Mouse (Mus musculus) C2C12 (cell line): ENCODE measurements around the gene Mslnl.

Source experiments
- CTCF ChIP-seq: IDR thresholded peaks from one replicate; pipeline ENCODE4 v1.5.1; 2011; ENCODE audit not compliant: control insufficient read depth, insufficient read depth, insufficient read length
- FOSL1 ChIP-seq: IDR thresholded peaks from one replicate; pipeline ENCODE4 v1.8.0; 2011; ENCODE audit warnings: mild to moderate bottlenecking, low read length; ENCODE audit not compliant: poor library complexity, insufficient read depth, severe bottlenecking
- MAX ChIP-seq: IDR thresholded peaks from one replicate; pipeline ENCODE4 v1.6.1; 2011; ENCODE audit warnings: mild to moderate bottlenecking, control low read depth
- MYOD1 ChIP-seq: IDR thresholded peaks from one replicate; pipeline ENCODE4 v1.6.1; 2011; ENCODE audit warnings: low read depth; ENCODE audit not compliant: control insufficient read depth, insufficient read length
- MYOG ChIP-seq: IDR thresholded peaks from one replicate; pipeline ENCODE4 v1.6.1; 2011; ENCODE audit not compliant: control insufficient read depth, insufficient read length; ENCODE audit errors: extremely low read depth
- USF1 ChIP-seq: IDR thresholded peaks from one replicate; pipeline ENCODE4 v1.6.1; 2011; ENCODE audit warnings: low read depth, mild to moderate bottlenecking, control low read depth, moderate library complexity

DNA sequence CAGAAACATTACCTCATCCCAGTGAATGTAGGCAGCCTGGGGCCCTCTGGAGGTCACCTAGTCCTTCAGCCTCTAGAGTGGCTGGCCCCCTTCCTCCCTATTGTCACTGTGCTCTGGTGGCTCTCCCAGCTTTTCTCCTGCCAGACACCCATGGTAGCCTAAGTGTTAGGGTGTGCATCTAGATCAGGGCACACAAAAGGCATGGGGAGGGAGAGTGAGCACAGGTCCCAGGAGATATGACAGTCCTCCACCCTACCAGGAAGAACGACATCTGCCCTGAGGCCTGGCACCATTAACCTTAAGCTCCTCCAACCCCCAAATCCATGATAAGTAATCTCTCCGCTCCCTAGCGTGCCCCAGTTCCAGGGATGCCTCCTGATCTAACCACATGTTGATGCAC is 20.2 kb upstream of the Mslnl start:
- TF ChIP-seq CTCF: no peak
- TF ChIP-seq MYOD1: no peak
- TF ChIP-seq MAX: no peak
- no peak for TF ChIP-seq USF1
- no peak for TF ChIP-seq MYOG
- no peak for TF ChIP-seq FOSL1
